Mouse (Mus musculus): Measurements from ENCODE around the gene Npr2. TPM values are rescaled to one million over a fixed set of nuclear protein-coding genes. Genes with fewer than 3 reads are reported as not detected.

The Npr2 gene
- polyA plus RNA-seq, 1 experiment from 2014 or later, result 6.7 TPM

Small RNA genes lying within 50 kb of the gene (microRNA-seq; reads per million reads assigned to microRNA genes)
- gene Gm25262, result not detected

Other genes with a start within 250 kb of the Npr2 start
- gene Rusc2, start 250.0 kb upstream of the Npr2 start, polyA plus RNA-seq (2015; fragmentation: Nextera tagmentation; extraction: Ambion mirVana), result 14.7 and 17.2 TPM in 2 replicates
- 0.16 and 0.18 TPM in 2 replicates for gene Fam166b, start 202.8 kb upstream of the Npr2 start, polyA plus RNA-seq (2015; fragmentation: Nextera tagmentation; extraction: Ambion mirVana)
- 3.1 and 5.8 TPM in 2 replicates for gene Tesk1, start 190.0 kb upstream of the Npr2 start, polyA plus RNA-seq (2015; fragmentation: Nextera tagmentation; extraction: Ambion mirVana)
- gene Cd72, start 177.3 kb upstream of the Npr2 start, polyA plus RNA-seq (2015; fragmentation: Nextera tagmentation; extraction: Ambion mirVana), result 2.1 and 5.2 TPM in 2 replicates
- 0.10 and 1.4 TPM in 2 replicates for gene Sit1, start 148.2 kb upstream of the Npr2 start, polyA plus RNA-seq (2015; fragmentation: Nextera tagmentation; extraction: Ambion mirVana)
- gene Ccdc107, start 139.0 kb upstream of the Npr2 start, polyA plus RNA-seq (2015; fragmentation: Nextera tagmentation; extraction: Ambion mirVana), result 71.4 and 74.5 TPM in 2 replicates
- 34.4 and 35.9 TPM in 2 replicates for gene Arhgef39, start 132.2 kb upstream of the Npr2 start, polyA plus RNA-seq (2015; fragmentation: Nextera tagmentation; extraction: Ambion mirVana)
- 2.3 and 2.4 TPM in 2 replicates for gene Car9, start 125.0 kb upstream of the Npr2 start, polyA plus RNA-seq (2015; fragmentation: Nextera tagmentation; extraction: Ambion mirVana)
- gene Tpm2, start 108.2 kb upstream of the Npr2 start, polyA plus RNA-seq (2015; fragmentation: Nextera tagmentation; extraction: Ambion mirVana), result 159 and 177 TPM in 2 replicates
- gene Creb3, start 69.6 kb upstream of the Npr2 start, polyA plus RNA-seq (2015; fragmentation: Nextera tagmentation; extraction: Ambion mirVana), result 53.1 and 61.3 TPM in 2 replicates
- 76.3 and 77.6 TPM in 2 replicates for gene Tln1, start 69.2 kb upstream of the Npr2 start, polyA plus RNA-seq (2015; fragmentation: Nextera tagmentation; extraction: Ambion mirVana)
- 14.6 and 22.0 TPM in 2 replicates for gene Rgp1, start 53.2 kb upstream of the Npr2 start, polyA plus RNA-seq (2015; fragmentation: Nextera tagmentation; extraction: Ambion mirVana)
- 17.5 and 22.2 TPM in 2 replicates for gene Gba2, start 53.1 kb upstream of the Npr2 start, polyA plus RNA-seq (2015; fragmentation: Nextera tagmentation; extraction: Ambion mirVana)
- gene Msmp, start 47.4 kb upstream of the Npr2 start, polyA plus RNA-seq (2015; fragmentation: Nextera tagmentation; extraction: Ambion mirVana), result 0.20 and 1.5 TPM in 2 replicates
- gene Spag8, start 21.7 kb downstream of the Npr2 start, polyA plus RNA-seq (2015; fragmentation: Nextera tagmentation; extraction: Ambion mirVana), result 0.30 and 0.77 TPM in 2 replicates
- 150 and 188 TPM in 2 replicates for gene Hint2, start 24.5 kb downstream of the Npr2 start, polyA plus RNA-seq (2015; fragmentation: Nextera tagmentation; extraction: Ambion mirVana)
- 3.8 and 4.6 TPM in 2 replicates for gene Tmem8b, start 37.0 kb downstream of the Npr2 start, polyA plus RNA-seq (2015; fragmentation: Nextera tagmentation; extraction: Ambion mirVana)
- gene Fam221b, start 37.2 kb downstream of the Npr2 start, polyA plus RNA-seq (2015; fragmentation: Nextera tagmentation; extraction: Ambion mirVana), result 1.6 and 4.0 TPM in 2 replicates
- gene Olfr70, start 68.9 kb downstream of the Npr2 start, polyA plus RNA-seq (2015; fragmentation: Nextera tagmentation; extraction: Ambion mirVana), result not detected in 2 replicates
- gene Olfr71, start 78.3 kb downstream of the Npr2 start, polyA plus RNA-seq (2015; fragmentation: Nextera tagmentation; extraction: Ambion mirVana), result not detected in 2 replicates
- 1.1 and 1.5 TPM in 2 replicates for gene Hrct1, start 95.3 kb downstream of the Npr2 start, polyA plus RNA-seq (2015; fragmentation: Nextera tagmentation; extraction: Ambion mirVana)
- 0.31 and 0.42 TPM in 2 replicates for gene Spaar, start 98.1 kb downstream of the Npr2 start, polyA plus RNA-seq (2015; fragmentation: Nextera tagmentation; extraction: Ambion mirVana)
- gene Olfr159, start 139.1 kb downstream of the Npr2 start, polyA plus RNA-seq (2015; fragmentation: Nextera tagmentation; extraction: Ambion mirVana), result not detected in 2 replicates
- gene Olfr156, start 192.0 kb downstream of the Npr2 start, polyA plus RNA-seq (2015; fragmentation: Nextera tagmentation; extraction: Ambion mirVana), result not detected in 2 replicates
- not detected in 2 replicates for gene Olfr157, start 208.3 kb downstream of the Npr2 start, polyA plus RNA-seq (2015; fragmentation: Nextera tagmentation; extraction: Ambion mirVana)
- not detected in 2 replicates for gene Olfr155, start 219.6 kb downstream of the Npr2 start, polyA plus RNA-seq (2015; fragmentation: Nextera tagmentation; extraction: Ambion mirVana)
- 8.1 and 12.3 TPM in 2 replicates for gene Reck, start 243.6 kb downstream of the Npr2 start, polyA plus RNA-seq (2015; fragmentation: Nextera tagmentation; extraction: Ambion mirVana)

Data from heart, embryonic 15.5 days (tissue).